Mouse (Mus musculus) heart, embryonic 12.5 days (tissue): ENCODE data around the gene Olfr725. TPM values are rescaled to one million over a fixed set of nuclear protein-coding genes. Genes with fewer than 3 reads are reported as not detected.

Experiments used
- ATAC-seq: fragments of 200-750 bp; cut with Nextera tagmentation; 2 replicates; pipeline ENCODE4 v1.8.0; 2017; ENCODE audit warnings: moderate TSS enrichment, moderate library complexity; ENCODE audit not compliant: insufficient number of reproducible peaks, low FRiP score
- H3K27ac ChIP-seq: fragments of 300-500 bp; sonication (generic); 2 replicates; pipeline ENCODE4 v1.5.1; 2016; ENCODE audit warnings: mild to moderate bottlenecking, moderate library complexity; ENCODE audit not compliant: poor library complexity, severe bottlenecking
- H3K27me3 ChIP-seq: fragments of 300-500 bp; sonication (generic); replicated peaks from 2 replicates; pipeline ENCODE4 v1.6.1; 2016; ENCODE audit warnings: mild to moderate bottlenecking, moderate library complexity
- H3K36me3 ChIP-seq: fragments of 300-500 bp; sonication (generic); 2 replicates; pipeline ENCODE4 v1.6.1; 2016; ENCODE audit warnings: mild to moderate bottlenecking, moderate library complexity
- H3K4me1 ChIP-seq: fragments of 300-500 bp; sonication (generic); replicated peaks from 2 replicates; pipeline ENCODE4 v1.6.1; 2016; ENCODE audit warnings: mild to moderate bottlenecking
- H3K4me2 ChIP-seq: fragments of 300-500 bp; sonication (generic); 2 replicates; pipeline ENCODE4 v1.6.1; 2016; ENCODE audit warnings: mild to moderate bottlenecking, moderate library complexity
- H3K4me3 ChIP-seq: fragments of 300-500 bp; sonication (generic); 2 replicates; pipeline ENCODE4 v1.5.1; 2016; ENCODE audit warnings: mild to moderate bottlenecking
- H3K9ac ChIP-seq: fragments of 300-500 bp; sonication (generic); 2 replicates; pipeline ENCODE4 v1.6.1; 2016; ENCODE audit warnings: mild to moderate bottlenecking, moderate library complexity
- H3K9me3 ChIP-seq: fragments of 300-500 bp; sonication (generic); replicated peaks from 2 replicates; pipeline ENCODE4 v1.6.1; 2016; ENCODE audit warnings: mild to moderate bottlenecking, moderate library complexity
- WGBS: fragments of 180-500 bp; shearing (Covaris S2); methylation state at CpG from one replicate; pipeline ENCODE4 v1.1.7; 2016; 5-methylcytosine and 5-hydroxymethylcytosine counted together
- polyA plus RNA-seq: library from polyadenylated mRNA; unstranded; fragments of >200 nt; fragmentation: Nextera tagmentation; extraction: Ambion mirVana; gene quantifications from 2 replicates; pipeline ENCODE4 v1.2.1, GENCODE M21; 2016

The Olfr725 gene
- not detected in 2 replicates for polyA plus RNA-seq

DNA sequence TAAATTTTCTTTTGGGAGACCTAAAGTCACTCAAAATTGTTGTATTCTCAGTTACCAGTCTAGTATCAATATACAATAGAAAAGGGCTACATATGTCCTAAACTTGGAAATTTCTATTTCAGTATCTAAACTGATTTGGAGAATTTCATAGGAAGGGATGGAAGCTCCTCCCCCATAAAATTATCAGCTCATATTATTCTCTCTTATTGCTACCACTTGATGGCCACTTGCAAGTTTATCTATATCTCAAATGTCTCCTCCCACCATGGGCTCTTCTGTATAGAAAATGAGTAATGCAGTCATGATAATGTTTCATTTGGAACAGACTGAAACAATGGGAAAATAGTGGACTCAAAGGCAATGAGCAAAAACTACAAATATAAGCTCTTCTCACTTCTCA is at the start of gene Olfr725:
Gene Olfr725 (minus strand): TSS at position 101 of the 400 bp plus-strand sequence.
- no peak within 1 kb of the TSS for H3K4me3 ChIP-seq
- no peak within 1 kb of the TSS for H3K4me2 ChIP-seq
- no peaks in the 10 kb centered on the region for H3K4me1 ChIP-seq
- ATAC-seq: no peak
- H3K9me3 ChIP-seq: peaks cover 6% of the 10 kb centered on the region; the same call in 1 of the 2 replicates
- no peak within 1 kb of the TSS for H3K9ac ChIP-seq
- no peaks in the 10 kb centered on the region for H3K36me3 ChIP-seq
- H3K27me3 ChIP-seq: no peaks in the 10 kb centered on the region
- H3K27ac ChIP-seq: no peak within 1 kb of the TSS

DNA sequence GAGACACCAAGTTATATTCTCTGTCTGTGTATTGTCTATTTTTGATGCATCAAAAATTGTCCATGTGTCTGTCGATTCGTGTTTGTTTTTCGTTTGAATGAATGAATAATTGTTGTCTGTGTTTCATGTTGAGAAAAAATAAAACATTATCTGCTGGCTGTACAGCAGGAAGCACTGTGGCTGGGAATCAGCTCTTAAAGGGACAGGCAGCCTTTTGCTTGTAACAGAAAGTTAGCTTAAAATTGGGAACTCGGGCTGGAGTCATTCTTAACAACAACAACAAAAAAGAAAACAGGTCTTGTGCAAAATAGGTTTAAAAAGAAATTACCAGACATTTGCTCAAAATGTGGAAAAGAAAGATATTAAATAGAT is 22.5 kb upstream of the Olfr725 start:
- H3K4me2 ChIP-seq: peak overlapping the region; percentile 81
- H3K9me3 ChIP-seq: no peaks in the 10 kb centered on the region
- H3K4me3 ChIP-seq: peak overlapping the region; percentile 86
- H3K27ac ChIP-seq: no peak overlapping the region
- ATAC-seq: no peak
- H3K4me1 ChIP-seq: no peaks in the 10 kb centered on the region
- WGBS: 1% methylated on average over 4 of the region's 4 CpGs
- H3K9ac ChIP-seq: no peak overlapping the region
- H3K27me3 ChIP-seq: no peaks in the 10 kb centered on the region
- no peaks in the 10 kb centered on the region for H3K36me3 ChIP-seq

DNA sequence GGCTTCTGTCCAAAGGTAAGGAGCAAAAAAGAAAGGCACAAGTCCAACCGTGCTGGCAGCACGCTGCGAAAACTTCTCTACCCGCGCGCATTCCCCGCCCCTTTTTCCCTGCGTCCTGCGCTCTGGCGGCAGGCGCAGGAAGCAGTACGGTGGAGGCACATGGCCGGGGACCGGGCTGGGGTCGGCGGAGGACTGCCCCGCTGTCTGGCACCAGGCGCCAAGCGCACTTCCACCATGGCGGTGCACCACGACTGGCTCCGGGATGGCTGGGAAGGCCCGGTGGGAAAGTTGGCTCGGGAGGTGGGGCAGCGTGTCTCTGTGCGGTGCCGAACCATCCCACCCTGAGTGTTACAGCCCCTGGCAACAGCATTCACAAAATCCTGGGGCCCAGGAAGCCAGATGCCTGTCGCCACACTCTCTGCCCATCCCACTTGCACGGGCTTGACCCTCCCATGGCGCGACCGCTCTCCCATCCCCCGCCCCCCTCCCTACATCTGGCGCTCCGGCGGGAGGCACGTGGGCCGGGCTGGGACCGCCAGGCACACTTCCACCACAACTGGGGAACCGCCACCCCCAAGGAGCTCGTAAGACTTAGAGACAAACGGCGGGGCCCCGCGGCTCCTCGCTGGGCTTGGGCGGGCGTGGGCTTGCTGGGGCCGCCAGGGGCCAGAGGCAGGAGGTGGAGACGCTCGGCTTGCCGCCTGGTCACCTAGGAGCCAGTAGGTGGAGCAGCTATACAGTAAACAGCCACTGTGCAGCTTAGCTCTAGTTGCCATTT is 22.0 kb upstream of the Olfr725 start:
- no peaks in the 10 kb centered on the region for H3K9me3 ChIP-seq
- peak; percentile 94 for ATAC-seq
- no peaks in the 10 kb centered on the region for H3K36me3 ChIP-seq
- H3K27ac ChIP-seq: peak overlapping the region; percentile 86
- no peaks in the 10 kb centered on the region for H3K4me1 ChIP-seq
- H3K27me3 ChIP-seq: no peaks in the 10 kb centered on the region
- H3K9ac ChIP-seq: peak overlapping the region; percentile 80
- H3K4me3 ChIP-seq: peak overlapping the region; percentile 86
- H3K4me2 ChIP-seq: peak overlapping the region; percentile 81
- WGBS: 1% methylated on average over 52 of the region's 52 CpGs

DNA sequence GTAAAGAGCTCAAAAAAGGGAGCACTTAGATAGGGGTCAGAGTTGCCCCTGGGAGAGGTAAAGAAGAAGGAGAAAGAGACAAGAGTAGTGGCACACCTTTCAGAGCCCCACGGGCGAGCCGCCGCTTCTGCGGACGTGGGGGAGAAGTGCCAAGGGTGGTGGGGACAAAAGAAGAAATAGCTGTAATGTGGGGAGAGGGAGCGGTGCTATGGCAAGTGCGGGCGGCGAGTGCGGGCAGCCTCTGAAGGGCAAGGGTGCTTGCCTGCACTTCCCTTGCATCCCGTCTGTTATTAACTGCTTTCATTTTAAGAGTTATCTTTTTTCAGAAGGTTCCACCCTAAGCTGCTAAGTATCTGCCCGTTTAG is 21.4 kb upstream of the Olfr725 start:
- Histone ChIP-seq H3K9ac (peak overlapping the region; percentile 80), H3K4me3 (peak overlapping the region; percentile 86), H3K27ac (peak overlapping the region; percentile 86), H3K27me3 (no peaks in the 10 kb centered on the region), H3K9me3 (no peaks in the 10 kb centered on the region), H3K4me1 (no peaks in the 10 kb centered on the region), H3K4me2 (peak overlapping the region; percentile 81), H3K36me3 (no peaks in the 10 kb centered on the region)
- 0% methylated on average over 13 of the region's 13 CpGs for WGBS
- no peak for ATAC-seq

DNA sequence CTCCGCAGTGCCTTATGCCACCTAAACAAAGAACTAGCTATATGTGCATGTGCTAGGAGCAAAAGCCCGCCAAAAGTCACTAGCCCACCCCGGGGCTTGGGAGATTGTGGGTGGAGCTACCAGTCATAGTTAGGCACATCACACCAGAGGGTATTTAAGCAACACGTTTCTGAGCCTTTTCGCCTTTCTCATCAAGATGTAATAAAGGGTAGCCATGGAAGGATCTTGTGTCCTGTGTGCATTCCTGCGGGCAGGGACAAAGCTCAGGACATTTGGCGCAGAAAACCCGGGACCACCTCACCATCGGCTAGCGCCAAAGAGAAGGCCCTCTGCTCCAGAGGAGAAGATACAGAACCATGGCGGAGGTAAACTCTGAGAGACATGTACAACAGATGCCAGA is 21.0 kb upstream of the Olfr725 start:
- Histone ChIP-seq H3K27me3 (no peaks in the 10 kb centered on the region), H3K9me3 (no peaks in the 10 kb centered on the region), H3K9ac (peak overlapping the region; percentile 80), H3K4me2 (peak overlapping the region; percentile 81), H3K27ac (no peak overlapping the region), H3K4me1 (no peaks in the 10 kb centered on the region), H3K36me3 (no peaks in the 10 kb centered on the region), H3K4me3 (peak overlapping the region; percentile 86)
- WGBS: 18% methylated on average over 11 of the region's 11 CpGs
- no peak for ATAC-seq

DNA sequence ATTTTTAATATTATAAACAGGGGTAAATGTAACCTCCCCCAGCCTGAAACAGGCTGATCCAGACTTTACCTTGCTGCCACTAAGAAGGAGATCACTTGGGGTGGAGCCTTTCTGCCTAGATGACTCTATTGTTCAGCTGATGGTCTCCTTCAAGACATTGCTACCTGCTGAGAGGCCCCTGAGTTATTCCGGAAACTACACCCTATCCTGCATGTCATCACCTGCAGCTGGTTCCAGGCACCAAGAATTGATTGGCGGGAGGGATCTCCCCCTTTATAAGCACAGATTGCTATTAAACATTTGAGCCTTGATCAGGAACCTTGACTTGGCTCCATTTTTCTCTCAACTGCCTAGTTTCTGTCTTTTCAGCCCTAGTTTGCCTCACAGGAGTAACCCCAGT is 8.1 kb downstream of the Olfr725 start:
- peaks cover 11% of the 10 kb centered on the region for H3K9me3 ChIP-seq
- 73% methylated on average over 2 of the region's 2 CpGs for WGBS
- no peak overlapping the region for H3K4me2 ChIP-seq
- no peaks in the 10 kb centered on the region for H3K27me3 ChIP-seq
- H3K27ac ChIP-seq: no peak overlapping the region
- no peak overlapping the region for H3K4me3 ChIP-seq
- no peaks in the 10 kb centered on the region for H3K4me1 ChIP-seq
- H3K36me3 ChIP-seq: no peaks in the 10 kb centered on the region
- H3K9ac ChIP-seq: no peak overlapping the region
- ATAC-seq: no peak

DNA sequence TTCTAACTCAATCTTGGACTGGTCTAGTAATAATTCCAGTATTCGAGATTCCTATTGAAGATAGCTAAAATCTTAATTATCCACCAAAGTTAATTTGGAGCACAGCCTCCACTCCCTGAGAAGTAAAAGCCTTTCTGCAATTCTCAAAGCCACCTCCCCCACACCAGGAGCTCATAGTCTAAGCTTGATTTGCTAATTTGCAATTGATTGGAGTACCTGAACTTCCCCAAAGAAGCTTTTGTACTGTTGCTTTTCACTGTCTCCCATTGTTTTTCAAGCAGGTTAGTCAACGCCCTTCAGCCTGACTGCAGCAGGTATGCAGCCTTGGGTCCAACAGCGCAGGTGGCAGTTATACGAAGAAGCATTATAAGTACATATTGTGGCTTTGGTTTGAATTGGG is 8.8 kb downstream of the Olfr725 start:
- peaks cover 11% of the 10 kb centered on the region for H3K9me3 ChIP-seq
- no peak overlapping the region for H3K4me3 ChIP-seq
- H3K36me3 ChIP-seq: no peaks in the 10 kb centered on the region
- H3K4me1 ChIP-seq: no peaks in the 10 kb centered on the region
- WGBS: 68% methylated on average over 4 of the region's 4 CpGs
- no peaks in the 10 kb centered on the region for H3K27me3 ChIP-seq
- no peak for ATAC-seq
- no peak overlapping the region for H3K27ac ChIP-seq
- H3K9ac ChIP-seq: no peak overlapping the region
- H3K4me2 ChIP-seq: no peak overlapping the region

DNA sequence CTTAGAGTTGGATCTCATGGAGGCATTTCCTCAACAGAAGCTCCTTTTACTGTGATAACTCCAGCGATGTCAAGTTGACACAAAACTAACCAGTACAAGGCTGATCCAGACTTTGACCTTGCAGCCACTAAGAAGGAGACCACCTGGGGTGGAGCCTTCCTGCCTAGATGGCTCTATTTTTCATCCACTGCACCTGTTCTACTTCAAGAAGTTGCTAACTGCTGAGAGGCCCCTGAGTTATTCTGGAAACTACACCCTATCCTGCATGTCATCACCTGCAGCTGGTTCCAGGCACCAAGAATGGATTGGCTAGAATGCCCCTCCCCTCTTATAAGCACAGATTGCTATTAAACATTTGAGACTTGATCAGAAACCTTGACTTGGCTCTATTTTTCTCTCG is 13.8 kb downstream of the Olfr725 start:
- Histone ChIP-seq H3K9ac (no peak overlapping the region), H3K27me3 (no peaks in the 10 kb centered on the region), H3K4me1 (no peaks in the 10 kb centered on the region), H3K36me3 (no peaks in the 10 kb centered on the region), H3K27ac (no peak overlapping the region), H3K4me3 (no peak overlapping the region), H3K9me3 (peaks cover 5% of the 10 kb centered on the region), H3K4me2 (no peak overlapping the region)
- WGBS: 66% methylated on average over 2 of the region's 2 CpGs
- no peak for ATAC-seq

Other genes with a start within 250 kb of the Olfr725 start
- gene Olfr722, start 138.4 kb downstream of the Olfr725 start, polyA plus RNA-seq: not detected in 2 replicates
- gene Olfr723, start 108.6 kb downstream of the Olfr725 start, polyA plus RNA-seq: not detected in 2 replicates
- gene Olfr724, start 77.1 kb downstream of the Olfr725 start, polyA plus RNA-seq: not detected in 2 replicates
- not detected in 2 replicates for gene Olfr726, start 50.6 kb upstream of the Olfr725 start, polyA plus RNA-seq
- not detected in 2 replicates for gene Olfr727, start 82.8 kb upstream of the Olfr725 start, polyA plus RNA-seq
- not detected in 2 replicates for gene Olfr728, start 102.3 kb upstream of the Olfr725 start, polyA plus RNA-seq
- not detected in 2 replicates for gene Olfr729, start 112.5 kb upstream of the Olfr725 start, polyA plus RNA-seq
- not detected in 2 replicates for gene Olfr730, start 147.8 kb upstream of the Olfr725 start, polyA plus RNA-seq
- gene Olfr731, start 201.5 kb upstream of the Olfr725 start, polyA plus RNA-seq: not detected in 2 replicates
- gene Olfr732, start 243.8 kb upstream of the Olfr725 start, polyA plus RNA-seq: not detected in 2 replicates